Mouse (Mus musculus) 416B (cell line): Measurements from ENCODE around the gene Neurod1.

ENCODE experiments used
- DNase-seq: peaks from one replicate; pipeline ENCODE4 v3.0.0; 2011; ENCODE audit warnings: low read depth

The Neurod1 gene

GRCm38 (mm10) chr2:79443401-79443800 is 13.2 kb downstream of the Neurod1 start:
- DNase-seq = no peak

- no peak for DNase-seq
Observed at GRCm38 (mm10) chr2:79442906-79443305, 13.6 kb downstream of the Neurod1 start.

GRCm38 (mm10) chr2:79442227-79442626 is 14.3 kb downstream of the Neurod1 start:
- no peak for DNase-seq

- no peak for DNase-seq
Observed at GRCm38 (mm10) chr2:79430061-79430460, 26.5 kb downstream of the Neurod1 start.

- DNase-seq = peak; percentile 33
Observed at GRCm38 (mm10) chr2:79429650-79430049, 26.9 kb downstream of the Neurod1 start.

GRCm38 (mm10) chr2:79429108-79429507 is 27.4 kb downstream of the Neurod1 start:
- no peak for DNase-seq

- DNase-seq = no peak
Observed at GRCm38 (mm10) chr2:79428569-79429104, 27.9 kb downstream of the Neurod1 start.

- no peak for DNase-seq
Observed at GRCm38 (mm10) chr2:79428022-79428421, 28.5 kb downstream of the Neurod1 start.

- no peak for DNase-seq
Observed at GRCm38 (mm10) chr2:79421696-79422095, 34.9 kb downstream of the Neurod1 start.

GRCm38 (mm10) chr2:79414505-79414904 is 42.0 kb downstream of the Neurod1 start:
- no peak for DNase-seq

GRCm38 (mm10) chr2:79410903-79411255 is 45.7 kb downstream of the Neurod1 start:
- DNase-seq = no peak

- DNase-seq = no peak
Observed at GRCm38 (mm10) chr2:79410247-79410902, 46.2 kb downstream of the Neurod1 start.

GRCm38 (mm10) chr2:79405661-79406405 is 50.7 kb downstream of the Neurod1 start:
- DNase-seq = no peak
